Mouse (Mus musculus) skeletal muscle tissue, adult 2 months (tissue): ENCODE measurements around the gene Rara.
A peak's percentile ranks its signal among the peaks of the same experiment; 100 is the strongest.

ENCODE experiments used
- DNase-seq: peaks from one replicate; pipeline ENCODE4 v3.0.0-alpha.2; 2012; ENCODE audit warnings: low read depth, low spot score

The Rara gene

GRCm38 (mm10) chr11:98952736-98953135, 25.1 kb downstream of the Rara start:
- DNase-seq, result no peak

- no peak for DNase-seq
Measured at GRCm38 (mm10) chr11:98953361-98953760, 25.7 kb downstream of the Rara start.

GRCm38 (mm10) chr11:98953835-98954320, 26.3 kb downstream of the Rara start:
- no peak for DNase-seq

- DNase-seq, result no peak
Measured at GRCm38 (mm10) chr11:98954373-98954772, 26.8 kb downstream of the Rara start.

- no peak for DNase-seq
Measured at GRCm38 (mm10) chr11:98954801-98955706, 27.4 kb downstream of the Rara start.

- no peak for DNase-seq
Measured at GRCm38 (mm10) chr11:98955707-98956235, 28.2 kb downstream of the Rara start.

- no peak for DNase-seq
Measured at GRCm38 (mm10) chr11:98956340-98956739, 28.7 kb downstream of the Rara start.

GRCm38 (mm10) chr11:98959437-98960312, 32.1 kb downstream of the Rara start:
- DNase-seq, result no peak

- DNase-seq, result no peak
Measured at GRCm38 (mm10) chr11:98960313-98960906, 32.8 kb downstream of the Rara start.

- no peak for DNase-seq
Measured at GRCm38 (mm10) chr11:98961051-98961592, 33.5 kb downstream of the Rara start.

- no peak for DNase-seq
Measured at GRCm38 (mm10) chr11:98961766-98962165, 34.1 kb downstream of the Rara start.

- DNase-seq, result no peak
Measured at GRCm38 (mm10) chr11:98962421-98963095, 34.9 kb downstream of the Rara start.

GRCm38 (mm10) chr11:98963191-98964021, 35.8 kb downstream of the Rara start:
- DNase-seq, result peak; percentile 79

GRCm38 (mm10) chr11:98964201-98964615, 36.6 kb downstream of the Rara start:
- no peak for DNase-seq

- DNase-seq, result no peak
Measured at GRCm38 (mm10) chr11:98964616-98965415, 37.2 kb downstream of the Rara start.

- DNase-seq, result no peak
Measured at GRCm38 (mm10) chr11:98965416-98966077, 37.9 kb downstream of the Rara start.

GRCm38 (mm10) chr11:98966499-98967141, 39.0 kb downstream of the Rara start:
- DNase-seq, result peak; percentile 94

- DNase-seq, result no peak
Measured at GRCm38 (mm10) chr11:98968079-98968478, 40.5 kb downstream of the Rara start.
